Mouse (Mus musculus) thymus, adult 2 months (tissue): ENCODE data around the gene E2f8.

Experiments used
- CTCF ChIP-seq: fragments of 200-500 bp; IDR thresholded peaks from 2 replicates; pipeline ENCODE4 v1.5.1; 2012; ENCODE audit warnings: mild to moderate bottlenecking, control low read depth, low read length, moderate library complexity, borderline replicate concordance; ENCODE audit not compliant: control insufficient read depth, poor library complexity, insufficient read depth; ENCODE audit errors: extremely low read depth
- POLR2A ChIP-seq: fragments of 200-500 bp; IDR thresholded peaks from 2 replicates; pipeline ENCODE4 v1.6.1; 2012; ENCODE audit warnings: mild to moderate bottlenecking, low read length, control low read depth, moderate library complexity; ENCODE audit not compliant: control insufficient read depth, poor library complexity, insufficient read depth; ENCODE audit errors: extremely low read depth

- TF ChIP-seq CTCF (no peak), POLR2A (no peak)
Measured at GRCm38 (mm10) chr7:48883525-48884265, 2.3 kb upstream of the E2f8 start.
